Mouse (Mus musculus): Measurements from ENCODE around the gene Spg20.

Spg20 gene

GRCm38 (mm10) chr3:55111935-55112709 lies at the start of gene Spg20:
Gene Spg20 (plus strand): TSS chr3:55112108.
- peak; percentile 79 for DNase-seq (ENCODE audit: low spot score)

- no peak for DNase-seq (ENCODE audit: low spot score)
These were observed 49.3 kb upstream of the Spg20 start for GRCm38 (mm10) chr3:55062653-55063052.

GRCm38 (mm10) chr3:55064396-55064795 lies 47.5 kb upstream of the Spg20 start:
- no peak for DNase-seq (ENCODE audit: low spot score)

GRCm38 (mm10) chr3:55065738-55066665 lies 45.9 kb upstream of the Spg20 start:
- no peak for DNase-seq (ENCODE audit: low spot score)

- no peak for DNase-seq (ENCODE audit: low spot score)
These were observed 45.3 kb upstream of the Spg20 start for GRCm38 (mm10) chr3:55066666-55067023.

- DNase-seq (ENCODE audit: low spot score) = no peak
These were observed 44.0 kb upstream of the Spg20 start for GRCm38 (mm10) chr3:55067791-55068434.

- no peak for DNase-seq (ENCODE audit: low spot score)
These were observed 37.2 kb upstream of the Spg20 start for GRCm38 (mm10) chr3:55074576-55075293.

GRCm38 (mm10) chr3:55075294-55075648 lies 36.6 kb upstream of the Spg20 start:
- DNase-seq (ENCODE audit: low spot score) = no peak

- no peak for DNase-seq (ENCODE audit: low spot score)
These were observed 33.7 kb upstream of the Spg20 start for GRCm38 (mm10) chr3:55078233-55078632.

- no peak for DNase-seq (ENCODE audit: low spot score)
These were observed 32.3 kb upstream of the Spg20 start for GRCm38 (mm10) chr3:55079619-55080018.

- DNase-seq (ENCODE audit: low spot score) = no peak
These were observed 31.9 kb upstream of the Spg20 start for GRCm38 (mm10) chr3:55080055-55080454.

- no peak for DNase-seq (ENCODE audit: low spot score)
These were observed 27.1 kb upstream of the Spg20 start for GRCm38 (mm10) chr3:55084781-55085180.

- no peak for DNase-seq (ENCODE audit: low spot score)
These were observed 26.2 kb upstream of the Spg20 start for GRCm38 (mm10) chr3:55085716-55086115.

- DNase-seq (ENCODE audit: low spot score) = no peak
These were observed 25.0 kb upstream of the Spg20 start for GRCm38 (mm10) chr3:55086948-55087347.

GRCm38 (mm10) chr3:55087360-55087759 lies 24.5 kb upstream of the Spg20 start:
- no peak for DNase-seq (ENCODE audit: low spot score)

- no peak for DNase-seq (ENCODE audit: low spot score)
These were observed 23.5 kb upstream of the Spg20 start for GRCm38 (mm10) chr3:55088359-55088758.

GRCm38 (mm10) chr3:55088843-55089242 lies 23.1 kb upstream of the Spg20 start:
- no peak for DNase-seq (ENCODE audit: low spot score)

- DNase-seq (ENCODE audit: low spot score) = no peak
These were observed 22.6 kb upstream of the Spg20 start for GRCm38 (mm10) chr3:55089291-55089690.

- no peak for DNase-seq (ENCODE audit: low spot score)
These were observed 18.7 kb upstream of the Spg20 start for GRCm38 (mm10) chr3:55093161-55093560.

- DNase-seq (ENCODE audit: low spot score) = no peak
These were observed 15.8 kb upstream of the Spg20 start for GRCm38 (mm10) chr3:55095968-55096654.

GRCm38 (mm10) chr3:55096655-55097005 lies 15.3 kb upstream of the Spg20 start:
- no peak for DNase-seq (ENCODE audit: low spot score)

- DNase-seq (ENCODE audit: low spot score) = no peak
These were observed 14.7 kb upstream of the Spg20 start for GRCm38 (mm10) chr3:55097186-55097585.
